Comparison of ENCODE assay signal across 24 mouse cellular contexts in the genomic region with DNA sequence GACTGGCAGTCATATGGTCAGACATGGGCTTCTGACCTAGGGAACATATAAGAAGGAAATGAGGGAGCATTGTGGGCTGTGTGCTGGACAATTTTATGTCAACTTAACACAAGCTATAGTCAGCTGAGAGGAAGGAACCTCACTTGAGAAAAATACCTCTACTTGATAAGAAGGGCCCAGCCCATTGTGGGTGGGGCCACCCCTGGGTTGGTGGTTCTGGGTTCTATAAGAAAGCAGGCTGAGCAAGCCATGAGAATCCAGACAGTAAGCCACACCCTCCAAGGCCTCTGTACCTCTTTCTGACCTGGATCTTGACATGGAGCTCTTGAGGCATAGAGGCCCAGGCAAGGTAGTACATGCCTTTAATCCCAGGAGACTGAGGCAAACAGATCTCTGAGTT. TPM values are rescaled to one million over a fixed set of nuclear protein-coding genes. Genes with fewer than 3 reads are reported as not detected.
DNase-seq lines count a peak whose midpoint lies in the region; ATAC-seq and TF ChIP-seq lines count a peak whose summit lies in the region.
"Had no signal": no experiment of that assay in that cellular context is flagged by ENCODE, and none has a peak within 500 bp of the region (broad histone marks: within the 10 kb centered on the region; RNA-seq: fewer than 3 reads in every experiment).

No protein-coding gene starts in this region.

- H3K9me3 ChIP-seq in liver, embryonic 12.5 days (replicated peaks), result no peaks in the 10 kb centered on the region
- H3K9me3 ChIP-seq in liver, embryonic 16.5 days (replicated peaks; ENCODE audit: control insufficient read depth, low read length), result no peaks in the 10 kb centered on the region
- no peaks in the 10 kb centered on the region for H3K9me3 ChIP-seq in lung, postnatal 0 days (ENCODE audit: low read length)
- H3K9me3 ChIP-seq: embryonic facial prominence, embryonic 13.5 days; forebrain, embryonic 12.5 days; hindbrain, embryonic 15.5 days; intestine, embryonic 15.5 days had no signal

- peak; percentile 48 for DNase-seq in liver
- DNase-seq in 416B (ENCODE audit: low read depth), result peak; percentile 77
- DNase-seq in MEL-GATA-1-ER (ENCODE audit: extremely low read depth, low read depth), result peak; percentile 71
- DNase-seq in c-Kit-positive CD71-positive TER-119-positive erythroid progenitor cells, embryonic 14.5 days (ENCODE audit: low spot score), result no peak
- no peak for DNase-seq in frontal cortex, adult 2 months (ENCODE audit: extremely low spot score in 1 of 2, low spot score in 1 of 2)
- no peak for DNase-seq in lung, postnatal 0 days (ENCODE audit: low spot score)
- DNase-seq: cerebellum, adult 8-10 months; cerebellum, postnatal 36 days; embryo, embryonic 11 days; heart, postnatal 4 days; kidney, adult 8-10 months; kidney, postnatal 10 days; lung, embryonic 14.5 days; lung, postnatal 36 days had no signal

- no peak overlapping the region for H3K27ac ChIP-seq in liver, embryonic 12.5 days
- H3K27ac ChIP-seq in liver, embryonic 16.5 days (ENCODE audit: low read length), result no peak overlapping the region
- no peak overlapping the region for H3K27ac ChIP-seq in lung, postnatal 0 days (ENCODE audit: low read length)
- H3K27ac ChIP-seq: embryonic facial prominence, embryonic 13.5 days; forebrain, embryonic 12.5 days; hindbrain, embryonic 15.5 days; intestine, embryonic 15.5 days; left cerebral cortex, adult 2 months had no signal

- no peak for TF ChIP-seq CTCF in lung, postnatal 0 days (IDR thresholded peaks at IDR 0.05)

- H3K36me3 ChIP-seq in liver, embryonic 12.5 days, result no peaks in the 10 kb centered on the region
- H3K36me3 ChIP-seq in liver, embryonic 16.5 days (ENCODE audit: control insufficient read depth, insufficient read depth), result no peaks in the 10 kb centered on the region
- no peaks in the 10 kb centered on the region for H3K36me3 ChIP-seq in lung, postnatal 0 days (ENCODE audit: insufficient read depth, low read length)
- H3K36me3 ChIP-seq: embryonic facial prominence, embryonic 13.5 days; forebrain, embryonic 12.5 days; hindbrain, embryonic 15.5 days; intestine, embryonic 15.5 days had no signal

- no peak for TF ChIP-seq EP300 in lung, postnatal 0 days (IDR thresholded peaks at IDR 0.05)

- H3K4me2 ChIP-seq in liver, embryonic 12.5 days, result no peak overlapping the region
- H3K4me2 ChIP-seq in liver, embryonic 16.5 days (ENCODE audit: low read depth, low read length), result no peak overlapping the region
- H3K4me2 ChIP-seq in lung, postnatal 0 days (replicated peaks; ENCODE audit: low read depth, low read length), result no peak overlapping the region
- H3K4me2 ChIP-seq: embryonic facial prominence, embryonic 13.5 days; forebrain, embryonic 12.5 days; hindbrain, embryonic 15.5 days; intestine, embryonic 15.5 days; lung, embryonic 14.5 days had no signal

- no peak overlapping the region for H3K4me3 ChIP-seq in liver, embryonic 12.5 days
- H3K4me3 ChIP-seq in liver, embryonic 16.5 days (ENCODE audit: low read depth, low read length), result no peak overlapping the region
- no peak overlapping the region for H3K4me3 ChIP-seq in lung, postnatal 0 days (ENCODE audit: low read depth, low read length)
- H3K4me3 ChIP-seq: embryonic facial prominence, embryonic 13.5 days; erythroblast, embryonic 14.5 days; forebrain, embryonic 12.5 days; hindbrain, embryonic 15.5 days; intestine, embryonic 15.5 days; left cerebral cortex, adult 2 months had no signal

- H3K27me3 ChIP-seq in liver, embryonic 12.5 days (replicated peaks), result no peaks in the 10 kb centered on the region
- no peaks in the 10 kb centered on the region for H3K27me3 ChIP-seq in liver, embryonic 16.5 days (ENCODE audit: control insufficient read depth, insufficient read depth, low read depth, low read length)
- no peaks in the 10 kb centered on the region for H3K27me3 ChIP-seq in lung, postnatal 0 days (replicated peaks; ENCODE audit: insufficient read depth, low read length)
- H3K27me3 ChIP-seq: embryonic facial prominence, embryonic 13.5 days; forebrain, embryonic 12.5 days; hindbrain, embryonic 15.5 days; intestine, embryonic 15.5 days; Patski had no signal

- no peak for ATAC-seq in liver, embryonic 12.5 days
- peak; percentile 30; the same call in 1 of the 2 replicates for ATAC-seq in liver, embryonic 16.5 days (ENCODE audit: low read depth)
- ATAC-seq in lung, postnatal 0 days, result no peak
- ATAC-seq: intestine, embryonic 15.5 days; Patski had no signal

- no peak overlapping the region for H3K9ac ChIP-seq in liver, embryonic 12.5 days
- no peak overlapping the region for H3K9ac ChIP-seq in liver, embryonic 16.5 days (ENCODE audit: low read depth, low read length)
- no peak overlapping the region for H3K9ac ChIP-seq in lung, postnatal 0 days (replicated peaks; ENCODE audit: low read depth)
- H3K9ac ChIP-seq: embryonic facial prominence, embryonic 13.5 days; forebrain, embryonic 12.5 days; hindbrain, embryonic 15.5 days; intestine, embryonic 15.5 days; lung, embryonic 14.5 days had no signal

- peaks cover 63% of the 10 kb centered on the region for H3K4me1 ChIP-seq in liver, embryonic 12.5 days
- peaks cover 18% of the 10 kb centered on the region for H3K4me1 ChIP-seq in liver, embryonic 16.5 days (ENCODE audit: control insufficient read depth, low read depth, low read length)
- H3K4me1 ChIP-seq in lung, postnatal 0 days (ENCODE audit: insufficient read depth, low read depth, low read length), result peaks cover 8% of the 10 kb centered on the region; the same call in 1 of the 2 replicates
- H3K4me1 ChIP-seq: hindbrain, embryonic 15.5 days had no signal

RNA-seq across cellular contexts. Expression of a gene that starts 1.7 kb away (rescaled TPM):
- 120 and 122 TPM in 2 replicates for polyA plus RNA-seq in liver, embryonic 12.5 days (2016; fragmentation: Nextera tagmentation; extraction: Ambion mirVana)
- 153 and 164 TPM in 2 replicates for polyA plus RNA-seq in liver, embryonic 16.5 days (2015; fragmentation: Nextera tagmentation; extraction: Ambion mirVana)
- polyA plus RNA-seq in frontal cortex, adult 2 months (2012; rRNA removed), result 25.5 and 28.9 TPM in 2 replicates
- polyA plus RNA-seq in lung, postnatal 0 days (2015; fragmentation: Nextera tagmentation; extraction: Ambion mirVana), result 68.4 and 70.8 TPM in 2 replicates

RNA-seq across cellular contexts. Expression of a gene that starts 19.8 kb away (rescaled TPM):
- not detected in 2 replicates for polyA plus RNA-seq in liver, embryonic 12.5 days (2016; fragmentation: Nextera tagmentation; extraction: Ambion mirVana)
- not detected in 2 replicates for polyA plus RNA-seq in liver, embryonic 16.5 days (2015; fragmentation: Nextera tagmentation; extraction: Ambion mirVana)
- polyA plus RNA-seq in frontal cortex, adult 2 months (2012; rRNA removed), result 0.50 and 1.1 TPM in 2 replicates
- 0.27 and 0.60 TPM in 2 replicates for polyA plus RNA-seq in lung, postnatal 0 days (2015; fragmentation: Nextera tagmentation; extraction: Ambion mirVana)
- polyA plus RNA-seq: embryonic facial prominence, embryonic 13.5 days; erythroblast, embryonic 14.5 days; forebrain, embryonic 12.5 days; intestine, embryonic 15.5 days; lung, embryonic 14.5 days had no signal

RNA-seq across cellular contexts. Expression of a gene that starts 21.4 kb away (rescaled TPM):
- 0.27 and 0.43 TPM in 2 replicates for polyA plus RNA-seq in liver, embryonic 12.5 days (2016; fragmentation: Nextera tagmentation; extraction: Ambion mirVana)
- 0.44 and 0.71 TPM in 2 replicates for polyA plus RNA-seq in liver, embryonic 16.5 days (2015; fragmentation: Nextera tagmentation; extraction: Ambion mirVana)
- 0.18 TPM in 1 of 2 replicates, not detected in the other for polyA plus RNA-seq in frontal cortex, adult 2 months (2012; rRNA removed)
- polyA plus RNA-seq in lung, postnatal 0 days (2015; fragmentation: Nextera tagmentation; extraction: Ambion mirVana), result 0.61 and 0.74 TPM in 2 replicates
- polyA plus RNA-seq: erythroblast, embryonic 14.5 days; forebrain, embryonic 12.5 days; hindbrain, embryonic 15.5 days; midbrain, postnatal 0 days had no signal

Comparison
In these comparisons a context has a peak if more than half of its experiments do, and no peak if none do; other contexts are left out.
1. DNase-seq: peak in liver (single experiment), 416B (single experiment) and MEL-GATA-1-ER (single experiment); none in c-Kit-positive CD71-positive TER-119-positive erythroid progenitor cells, embryonic 14.5 days (single experiment), frontal cortex, adult 2 months (0 of 2) and lung, postnatal 0 days (single experiment).